Mouse (Mus musculus) spleen, adult 12 weeks (tissue): ENCODE data around the gene Cd300ld.
"Not testable (repeated sequence)": the region's sequence is repeated elsewhere in the genome, so short reads cannot be mapped to it uniquely, and the experiment has no call there.

Source experiments
- DNase-seq: peaks from one replicate; pipeline ENCODE4 v3.0.0; 2022; ENCODE audit warnings: low spot score

The Cd300ld gene

GRCm38 (mm10) chr11:114989793-114990192 is at the start of gene Cd300ld:
Gene Cd300ld, minus strand, starts transcription at chr11:114989922.
- DNase-seq, result no peak

GRCm38 (mm10) chr11:115037669-115038068 is 47.9 kb upstream of the Cd300ld start, which contains the start of gene Cd300ld5:
Gene Cd300ld5, minus strand, starts transcription at chr11:115037769.
- DNase-seq, result not testable (repeated sequence)

- not testable (repeated sequence) for DNase-seq
Observed at GRCm38 (mm10) chr11:115026912-115027311, 37.2 kb upstream of the Cd300ld start, which contains the start of gene Cd300ld4. Gene Cd300ld4, minus strand, starts transcription at chr11:115027012.

- not testable (repeated sequence) for DNase-seq
Observed at GRCm38 (mm10) chr11:115016093-115016492, 26.4 kb upstream of the Cd300ld start, which contains the start of gene Cd300ld2. Gene Cd300ld2, minus strand, starts transcription at chr11:115016193.

GRCm38 (mm10) chr11:115004070-115004469 is 14.3 kb upstream of the Cd300ld start:
- no peak for DNase-seq

- DNase-seq, result no peak
Observed at GRCm38 (mm10) chr11:115001474-115002040, 11.8 kb upstream of the Cd300ld start, which contains the start of gene Cd300c2. Gene Cd300c2, minus strand, starts transcription at chr11:115001880.

- DNase-seq, result no peak
Observed at GRCm38 (mm10) chr11:114981866-114982265, 7.9 kb downstream of the Cd300ld start.

- no peak for DNase-seq
Observed at GRCm38 (mm10) chr11:114972726-114973125, 17.0 kb downstream of the Cd300ld start.

- DNase-seq, result no peak
Observed at GRCm38 (mm10) chr11:114968752-114969207, 20.9 kb downstream of the Cd300ld start, which contains the start of gene Cd300c. Gene Cd300c, minus strand, starts transcription at chr11:114969157.

- DNase-seq, result no peak
Observed at GRCm38 (mm10) chr11:114965182-114965828, 24.4 kb downstream of the Cd300ld start.

- DNase-seq, result no peak
Observed at GRCm38 (mm10) chr11:114960369-114960768, 29.4 kb downstream of the Cd300ld start.

- DNase-seq, result no peak
Observed at GRCm38 (mm10) chr11:114934144-114934543, 55.6 kb downstream of the Cd300ld start, which contains the start of gene Cd300lb. Gene Cd300lb, minus strand, starts transcription at chr11:114934386.

GRCm38 (mm10) chr11:114933591-114933990 is 56.1 kb downstream of the Cd300ld start:
- DNase-seq, result no peak
